Mouse (Mus musculus) E14TG2a.4 (cell line): ENCODE measurements around the gene Arntl2.

Experiments used
- H3K27me3 ChIP-seq: 2 replicates; pipeline ENCODE4 v1.6.1; 2014; ENCODE audit warnings: low read length, control low read depth; ENCODE audit not compliant: insufficient read depth
- H3K36me3 ChIP-seq: 2 replicates; pipeline ENCODE4 v1.6.1; 2014; ENCODE audit warnings: low read length, control low read depth; ENCODE audit not compliant: insufficient read depth
- H3K4me1 ChIP-seq: replicated peaks from 2 replicates; pipeline ENCODE4 v1.6.1; 2014; ENCODE audit warnings: low read depth, low read length, control low read depth
- H3K4me3 ChIP-seq: replicated peaks from 2 replicates; pipeline ENCODE4 v1.5.1; 2014; ENCODE audit warnings: mild to moderate bottlenecking, low read length
- H3K9me3 ChIP-seq: 2 replicates; pipeline ENCODE4 v1.6.1; 2014; ENCODE audit warnings: low read length, control low read depth
- CTCF ChIP-seq: conservative IDR thresholded peaks from 2 replicates; pipeline ENCODE4 v1.5.1; 2014; ENCODE audit warnings: low read length
- NANOG ChIP-seq: IDR thresholded peaks from 2 replicates; pipeline ENCODE4 v1.6.1; 2014; ENCODE audit warnings: borderline replicate concordance, low read length, mixed read lengths
- POU5F1 ChIP-seq: IDR thresholded peaks from 2 replicates; pipeline ENCODE4 v1.6.1; 2014; ENCODE audit warnings: low read length, borderline replicate concordance

Gene Arntl2

GRCm38 (mm10) chr6:146795166-146795923 lies 510 bp upstream of the Arntl2 start:
- Histone ChIP-seq H3K36me3 (no peaks in the 10 kb centered on the region), H3K9me3 (no peaks in the 10 kb centered on the region), H3K4me1 (peaks cover 34% of the 10 kb centered on the region), H3K4me3 (peak overlapping the region; percentile 77), H3K27me3 (peaks cover 44% of the 10 kb centered on the region)
- no peak for TF ChIP-seq NANOG
- no peak for TF ChIP-seq POU5F1
- no peak for TF ChIP-seq CTCF

GRCm38 (mm10) chr6:146797446-146797845 lies 1.6 kb downstream of the Arntl2 start:
- Histone ChIP-seq H3K36me3 (no peaks in the 10 kb centered on the region), H3K4me3 (no peak overlapping the region), H3K9me3 (no peaks in the 10 kb centered on the region), H3K27me3 (peaks cover 44% of the 10 kb centered on the region), H3K4me1 (peaks cover 31% of the 10 kb centered on the region)
- TF ChIP-seq POU5F1 (no peak), CTCF (no peak)

DNA sequence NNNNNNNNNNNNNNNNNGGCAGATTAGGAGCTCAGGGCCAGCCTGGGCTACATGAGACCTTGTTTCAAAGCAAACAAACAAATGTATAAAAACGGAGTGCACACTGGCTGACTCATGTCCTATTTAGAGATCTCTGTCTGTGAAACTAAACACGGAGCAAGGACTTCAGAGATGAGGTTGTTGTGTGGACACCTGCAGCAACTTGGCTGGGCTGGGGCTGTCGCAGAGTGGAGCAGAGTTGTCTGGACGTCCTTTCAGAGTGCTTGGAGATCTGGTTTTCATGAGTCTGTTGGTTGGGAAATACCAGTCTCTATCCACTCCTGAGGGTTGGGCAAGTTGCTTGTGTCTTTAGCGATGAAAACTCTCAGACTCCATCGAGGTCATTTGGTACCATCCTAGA lies 14.1 kb downstream of the Arntl2 start:
- H3K27me3 ChIP-seq: no peaks in the 10 kb centered on the region
- H3K9me3 ChIP-seq: no peaks in the 10 kb centered on the region
- no peak for TF ChIP-seq NANOG
- no peak for TF ChIP-seq CTCF
- no peak for TF ChIP-seq POU5F1

DNA sequence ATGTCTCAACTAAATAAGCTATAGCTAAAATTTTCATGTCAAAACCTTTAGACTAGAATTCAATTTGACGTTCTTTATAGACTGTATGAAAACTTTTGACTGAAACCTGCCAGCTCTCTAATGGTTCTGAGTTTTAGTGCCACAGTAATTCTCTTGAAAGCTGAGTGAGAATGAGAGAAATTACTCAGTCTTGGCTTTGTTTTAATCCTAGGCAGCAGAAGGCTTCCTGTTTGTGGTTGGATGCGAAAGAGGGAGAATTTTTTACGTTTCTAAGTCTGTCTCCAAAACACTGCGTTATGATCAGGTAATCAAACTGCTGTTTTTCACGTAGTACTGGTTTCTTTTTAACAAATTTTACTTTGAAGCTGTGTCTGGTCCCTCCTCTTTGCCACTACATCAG lies 17.2 kb downstream of the Arntl2 start:
- Histone ChIP-seq H3K4me1 (no peaks in the 10 kb centered on the region), H3K36me3 (no peaks in the 10 kb centered on the region), H3K4me3 (no peak overlapping the region), H3K27me3 (no peaks in the 10 kb centered on the region), H3K9me3 (no peaks in the 10 kb centered on the region)
- no peak for TF ChIP-seq POU5F1
- TF ChIP-seq NANOG: no peak
- no peak for TF ChIP-seq CTCF

More for the DNA sequence above, 14.1 kb downstream of the Arntl2 start:
- no peaks in the 10 kb centered on the region for H3K36me3 ChIP-seq
- no peak overlapping the region for H3K4me3 ChIP-seq
- no peaks in the 10 kb centered on the region for H3K4me1 ChIP-seq

GRCm38 (mm10) chr6:146820177-146820965 lies 24.5 kb downstream of the Arntl2 start:
- no peak for TF ChIP-seq POU5F1
- peak; percentile 9; the same call in 1 of the 2 replicates for TF ChIP-seq CTCF
- no peak overlapping the region for H3K4me3 ChIP-seq
- no peaks in the 10 kb centered on the region for H3K27me3 ChIP-seq
- no peaks in the 10 kb centered on the region for H3K36me3 ChIP-seq
- no peaks in the 10 kb centered on the region for H3K9me3 ChIP-seq
- H3K4me1 ChIP-seq: no peaks in the 10 kb centered on the region; the same call in 1 of the 2 replicates

DNA sequence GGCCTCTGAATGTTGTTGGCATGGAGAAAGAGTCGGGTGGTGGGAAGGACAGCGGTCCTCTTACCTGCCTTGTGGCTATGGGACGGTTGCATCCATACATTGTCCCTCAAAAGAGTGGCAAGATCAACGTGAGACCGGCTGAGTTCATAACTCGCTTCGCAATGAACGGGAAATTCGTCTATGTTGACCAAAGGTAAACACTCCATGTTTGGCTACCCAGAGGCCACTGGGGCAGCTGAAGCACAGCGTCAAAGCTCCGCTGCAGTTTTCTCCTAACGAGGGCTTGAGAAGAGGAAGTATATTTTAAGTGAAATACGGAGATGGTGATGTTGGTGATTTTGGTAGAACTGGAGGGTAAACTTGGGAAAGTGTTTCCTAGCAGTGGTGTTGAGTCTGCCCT lies 26.1 kb downstream of the Arntl2 start:
- Histone ChIP-seq H3K27me3 (no peaks in the 10 kb centered on the region), H3K4me1 (no peaks in the 10 kb centered on the region; the same call in 1 of the 2 replicates), H3K4me3 (no peak overlapping the region), H3K9me3 (no peaks in the 10 kb centered on the region), H3K36me3 (no peaks in the 10 kb centered on the region)
- TF ChIP-seq CTCF (no peak), NANOG (no peak), POU5F1 (no peak)

DNA sequence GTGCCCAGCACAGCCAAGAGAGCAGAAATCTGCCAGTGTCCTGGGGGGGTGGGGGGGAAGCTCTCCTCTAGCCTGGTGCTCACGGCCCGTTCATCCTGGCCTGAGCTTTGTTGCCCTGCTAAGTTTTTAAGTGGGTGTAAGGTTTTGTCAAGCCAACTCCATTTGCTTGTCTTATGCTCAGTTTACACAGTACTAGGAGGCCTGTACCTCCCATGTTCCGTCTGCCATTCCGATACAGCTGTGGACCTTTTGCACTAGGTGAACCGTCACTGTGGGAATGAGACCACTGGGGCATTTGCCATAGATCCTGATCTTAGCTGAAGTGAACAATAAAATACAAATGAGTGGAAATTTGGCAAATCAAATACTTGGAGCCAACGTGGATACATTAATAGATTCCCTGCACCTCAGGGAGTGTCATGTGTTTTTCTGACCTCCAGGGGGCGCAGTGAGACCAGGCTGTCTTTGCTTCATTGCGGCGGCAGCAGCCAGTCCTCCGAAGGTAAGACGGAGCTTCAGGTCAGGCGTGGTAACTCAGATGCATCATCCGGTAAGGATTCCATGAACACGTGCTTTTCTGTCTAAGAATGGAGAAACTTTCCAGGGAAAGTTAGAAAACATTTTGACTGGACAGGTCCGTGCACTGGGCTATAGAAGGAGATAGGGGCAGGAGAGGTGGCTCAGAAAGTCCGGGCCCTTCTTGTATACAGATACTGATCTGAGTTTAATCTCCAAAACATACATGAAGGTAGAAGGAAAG lies 29.1 kb downstream of the Arntl2 start:
- Histone ChIP-seq H3K9me3 (no peaks in the 10 kb centered on the region), H3K4me1 (no peaks in the 10 kb centered on the region; the same call in 1 of the 2 replicates), H3K36me3 (no peaks in the 10 kb centered on the region), H3K4me3 (no peak overlapping the region), H3K27me3 (no peaks in the 10 kb centered on the region)
- TF ChIP-seq NANOG: no peak
- peak; percentile 90 for TF ChIP-seq CTCF
- no peak for TF ChIP-seq POU5F1

- H3K27me3 ChIP-seq: no peaks in the 10 kb centered on the region
- H3K4me3 ChIP-seq: no peak overlapping the region
- H3K4me1 ChIP-seq: no peaks in the 10 kb centered on the region
- no peak for TF ChIP-seq NANOG
- TF ChIP-seq CTCF: no peak
- H3K36me3 ChIP-seq: no peaks in the 10 kb centered on the region
- no peaks in the 10 kb centered on the region for H3K9me3 ChIP-seq
Measured at GRCm38 (mm10) chr6:146825487-146825773, 29.6 kb downstream of the Arntl2 start.
